Mouse (Mus musculus) heart, embryonic 13.5 days (tissue): ENCODE measurements at regions not wholly inside any gene's neighbourhood (a gene's known extent, or its start where the extent isn't known, plus 50 kb on each side); places are given as distances from the start of the nearest gene placed in this dataset.

Experiments
- ATAC-seq: fragments of 200-750 bp; cut with Nextera tagmentation; 2 replicates; pipeline ENCODE4 v1.8.0; 2017; ENCODE audit warnings: moderate TSS enrichment; ENCODE audit not compliant: insufficient number of reproducible peaks, low FRiP score, low TSS enrichment; ENCODE audit errors: extremely low read depth
- H3K27ac ChIP-seq: fragments of 300-500 bp; sonication (generic); replicated peaks from 2 replicates; pipeline ENCODE4 v1.5.1; 2015; ENCODE audit warnings: moderate library complexity, mild to moderate bottlenecking, inconsistent platforms
- H3K27me3 ChIP-seq: fragments of 300-500 bp; sonication (generic); replicated peaks from 2 replicates; pipeline ENCODE4 v1.6.1; 2015; ENCODE audit warnings: mild to moderate bottlenecking, inconsistent platforms
- H3K36me3 ChIP-seq: fragments of 300-500 bp; sonication (generic); 2 replicates; pipeline ENCODE4 v1.6.1; 2015; ENCODE audit warnings: mild to moderate bottlenecking, inconsistent platforms
- H3K4me1 ChIP-seq: fragments of 300-500 bp; sonication (generic); 2 replicates; pipeline ENCODE4 v1.6.1; 2015; ENCODE audit warnings: inconsistent platforms
- H3K4me2 ChIP-seq: fragments of 300-500 bp; sonication (generic); 2 replicates; pipeline ENCODE4 v1.6.1; 2015; ENCODE audit warnings: inconsistent platforms, mild to moderate bottlenecking, moderate library complexity
- H3K4me3 ChIP-seq: fragments of 300-500 bp; sonication (generic); 2 replicates; pipeline ENCODE4 v1.5.1; 2015; ENCODE audit warnings: moderate library complexity, mild to moderate bottlenecking, inconsistent platforms
- H3K9ac ChIP-seq: fragments of 300-500 bp; sonication (generic); 2 replicates; pipeline ENCODE4 v1.6.1; 2015; ENCODE audit warnings: inconsistent platforms, mild to moderate bottlenecking, moderate library complexity
- H3K9me3 ChIP-seq: fragments of 300-500 bp; sonication (generic); 2 replicates; pipeline ENCODE4 v1.6.1; 2016; ENCODE audit warnings: inconsistent platforms
- WGBS: fragments of 180-500 bp; shearing (Covaris S2); methylation state at CpG from one replicate; pipeline ENCODE4 v1.1.7; 2015; ENCODE audit warnings: mixed read lengths; 5-methylcytosine and 5-hydroxymethylcytosine counted together

DNA sequence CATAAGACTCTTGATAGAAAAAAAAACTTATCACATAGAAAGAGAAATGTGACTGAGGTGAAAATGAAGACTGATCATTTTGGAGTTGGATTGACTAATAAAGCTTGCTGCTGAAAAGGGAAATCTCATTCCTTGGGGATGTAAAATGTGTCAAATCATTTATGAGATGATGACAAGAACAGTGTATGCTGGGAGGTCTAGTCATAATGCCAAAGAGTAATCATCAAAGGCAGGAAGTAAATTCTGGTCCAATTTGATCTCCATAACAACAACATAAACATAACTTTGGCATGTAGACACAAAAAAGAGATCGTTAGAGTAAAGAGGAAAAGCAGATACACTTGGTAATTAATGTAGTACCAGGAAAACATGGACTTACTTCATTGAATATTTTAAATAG, 470.9 kb downstream of the Phex start:
- ATAC-seq: no peak
- H3K4me3 ChIP-seq: no peak overlapping the region
- H3K36me3 ChIP-seq: no peaks in the 10 kb centered on the region
- no peaks in the 10 kb centered on the region for H3K4me1 ChIP-seq
- no peak overlapping the region for H3K9ac ChIP-seq
- no peak overlapping the region for H3K27ac ChIP-seq
- no peaks in the 10 kb centered on the region for H3K27me3 ChIP-seq
- 76% methylated on average over 1 of the region's 1 CpGs for WGBS
- no peaks in the 10 kb centered on the region for H3K9me3 ChIP-seq
- no peak overlapping the region for H3K4me2 ChIP-seq

DNA sequence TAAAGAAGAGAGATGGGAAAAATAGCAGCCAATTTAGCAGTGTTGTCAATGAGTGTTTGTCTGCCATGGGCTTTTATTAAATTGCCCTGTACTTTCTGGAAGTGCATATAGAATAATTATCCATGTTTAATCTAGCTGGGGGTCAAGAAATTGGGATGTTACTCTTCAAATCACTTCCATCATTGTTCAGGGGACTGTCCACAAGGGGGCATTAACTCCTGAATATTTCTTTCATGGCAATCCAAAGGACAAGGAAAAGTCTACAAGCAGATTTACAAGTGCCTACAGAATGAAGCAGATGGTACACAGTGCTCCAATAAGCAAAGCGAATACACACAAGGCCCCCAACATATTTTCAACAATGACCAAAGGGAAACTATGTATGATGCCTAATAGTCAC, 501.7 kb downstream of the Phex start:
- H3K36me3 ChIP-seq: no peaks in the 10 kb centered on the region
- no peaks in the 10 kb centered on the region for H3K4me1 ChIP-seq
- H3K27ac ChIP-seq: no peak overlapping the region
- ATAC-seq: no peak
- H3K4me3 ChIP-seq: no peak overlapping the region
- 41% methylated on average over 1 of the region's 1 CpGs for WGBS
- no peak overlapping the region for H3K4me2 ChIP-seq
- H3K9ac ChIP-seq: no peak overlapping the region
- H3K27me3 ChIP-seq: no peaks in the 10 kb centered on the region
- no peaks in the 10 kb centered on the region for H3K9me3 ChIP-seq
